Mouse (Mus musculus): ENCODE measurements around the gene Immt.
A peak's percentile ranks its signal among the peaks of the same experiment; 100 is the strongest.
"Not testable (repeated sequence)": the region's sequence is repeated elsewhere in the genome, so short reads cannot be mapped to it uniquely, and the experiment has no call there.

Gene Immt

GRCm38 (mm10) chr6:71840597-71841290 is 9.6 kb downstream of the Immt start:
- DNase-seq (ENCODE audit: extremely low read depth, low read depth), result no peak

GRCm38 (mm10) chr6:71846906-71847305 is 15.8 kb downstream of the Immt start:
- DNase-seq (ENCODE audit: extremely low read depth, low read depth), result not testable (repeated sequence)

DNA sequence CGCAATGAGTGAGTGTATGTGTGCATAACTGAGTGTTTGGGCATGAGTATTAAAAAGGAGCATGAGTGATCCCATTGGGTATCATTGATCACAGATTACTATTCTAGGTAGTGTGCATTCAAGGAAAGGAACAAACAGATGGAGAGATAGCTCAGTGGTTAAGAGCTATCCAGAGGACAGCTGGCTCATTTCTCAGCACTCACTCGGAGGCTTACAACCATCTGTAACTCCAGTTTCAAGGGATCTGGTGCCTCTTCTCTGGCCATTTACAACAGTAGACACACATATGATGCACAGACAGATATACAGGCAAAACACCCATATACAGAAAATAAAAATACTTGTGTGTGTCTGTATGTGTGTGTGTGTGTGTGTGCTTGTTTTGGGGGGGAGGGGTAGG is 36.6 kb downstream of the Immt start:
- no peak for DNase-seq (ENCODE audit: extremely low read depth, low read depth)

GRCm38 (mm10) chr6:71868809-71869208 is 37.7 kb downstream of the Immt start:
- no peak for DNase-seq (ENCODE audit: extremely low read depth, low read depth)

DNA sequence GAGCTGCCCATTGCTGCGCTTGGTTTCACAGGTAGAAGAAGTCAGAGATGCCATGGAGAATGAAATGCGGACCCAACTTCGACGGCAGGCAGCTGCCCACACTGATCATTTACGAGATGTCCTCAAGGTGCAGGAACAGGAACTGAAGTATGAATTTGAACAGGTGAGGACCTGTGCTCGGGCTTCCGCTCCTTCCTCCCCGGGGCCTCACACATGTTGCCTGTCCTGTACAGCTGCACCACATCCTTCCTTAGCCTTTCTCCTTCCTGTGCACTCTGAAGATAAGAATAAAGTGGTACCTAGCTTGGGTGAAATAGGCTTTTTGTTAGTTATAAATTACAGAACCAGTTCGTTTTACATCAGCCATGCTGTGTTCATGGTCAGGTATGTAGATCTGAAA is 40.3 kb downstream of the Immt start:
- DNase-seq (ENCODE audit: extremely low read depth, low read depth), result no peak

GRCm38 (mm10) chr6:71877965-71878760 is 47.0 kb downstream of the Immt start:
- DNase-seq (ENCODE audit: extremely low read depth, low read depth), result peak; percentile 39

DNA sequence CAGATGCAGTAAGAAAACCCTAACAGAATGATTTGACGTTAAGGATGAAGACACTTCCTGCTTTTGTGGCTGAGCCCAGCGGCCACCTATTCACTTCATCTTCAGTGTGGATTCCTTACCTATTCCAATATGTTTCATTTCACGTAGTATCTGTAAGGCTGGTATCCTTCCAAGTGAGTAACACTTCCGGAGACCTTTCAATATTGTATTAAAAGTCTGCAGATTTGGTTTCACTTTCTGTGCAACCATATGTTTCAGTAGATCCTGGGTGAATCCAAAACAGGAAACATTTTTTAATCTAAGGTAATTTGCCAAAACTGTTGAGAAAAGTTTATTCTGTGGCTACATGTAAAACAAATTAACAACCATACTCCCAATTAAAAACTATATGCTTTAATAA is 62.1 kb downstream of the Immt start:
- no peak for DNase-seq (ENCODE audit: extremely low read depth, low read depth)

DNA sequence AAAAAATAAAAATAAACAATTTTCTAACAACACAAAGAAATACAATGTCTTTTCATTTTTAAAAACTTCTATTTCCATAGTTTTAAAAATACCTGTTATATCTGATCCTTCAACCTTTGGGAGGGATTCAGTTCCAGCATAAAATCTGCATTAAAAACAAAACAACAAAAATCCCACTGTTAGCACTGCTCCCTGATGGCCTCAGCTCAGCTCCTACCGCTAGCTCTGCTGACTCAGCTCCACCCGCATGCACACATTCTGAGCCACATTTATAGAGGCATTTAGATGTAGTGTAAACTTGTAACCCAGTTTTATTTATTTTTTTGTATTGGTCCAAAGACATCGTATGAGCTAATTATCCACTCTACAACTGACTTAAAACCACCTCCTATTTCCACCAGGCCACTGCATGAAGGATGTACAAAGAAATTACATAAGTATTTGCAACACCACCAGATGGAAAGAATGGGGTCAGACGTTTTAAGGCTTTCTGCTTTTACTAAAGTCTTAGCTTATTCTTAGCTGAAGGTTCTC is 76.6 kb downstream of the Immt start:
- DNase-seq (ENCODE audit: extremely low read depth, low read depth), result peak; percentile 20

DNA sequence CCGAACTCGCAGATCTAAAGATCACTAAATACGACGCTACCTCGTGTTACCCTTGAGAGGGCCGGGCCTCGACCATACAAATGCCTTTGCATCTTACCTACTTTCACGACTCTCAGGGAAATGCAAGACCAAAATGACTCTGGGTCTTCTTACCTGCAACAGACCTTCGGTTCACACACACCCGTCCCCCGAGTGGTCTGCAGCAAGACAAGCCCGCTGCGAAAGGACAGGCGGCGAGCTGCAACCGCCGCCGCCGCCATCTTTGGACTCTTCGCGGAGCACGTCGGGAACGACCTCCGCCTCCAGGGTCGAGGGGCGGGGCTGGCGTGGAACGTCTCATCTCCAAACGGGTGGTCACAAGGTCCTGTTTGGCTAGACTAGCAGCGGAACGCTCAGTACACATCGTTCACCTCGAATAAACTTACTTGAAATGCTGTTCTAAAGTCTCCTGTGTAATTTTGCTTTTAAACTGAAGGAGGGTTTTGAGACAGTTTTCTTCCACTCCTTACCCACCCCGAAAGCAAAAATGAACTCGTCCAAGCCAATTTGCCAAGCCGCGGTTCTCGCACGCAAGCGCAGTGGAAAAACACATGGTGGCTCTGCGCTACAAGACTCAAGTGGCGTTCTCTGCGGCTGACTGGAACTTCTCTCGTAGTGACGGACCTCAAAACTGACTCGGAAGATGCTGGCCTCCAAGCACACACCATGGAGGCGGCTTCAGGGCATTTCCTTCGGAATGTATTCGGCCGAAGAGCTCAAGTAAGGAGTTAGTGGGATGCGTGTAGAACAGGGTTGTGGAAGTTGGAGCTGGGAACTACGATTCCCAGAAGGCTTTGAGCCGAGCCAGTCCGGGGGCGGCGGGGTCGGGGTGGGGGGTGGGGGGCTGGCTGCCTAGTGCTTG is 77.6 kb downstream of the Immt start, which contains the start of the genes Ptcd3 and Polr1a:
TSS of gene Ptcd3 (minus strand) at position 270 of the 901 bp plus-strand sequence.
TSS of gene Polr1a (plus strand) at position 573 of the 901 bp plus-strand sequence.
- peak; percentile 87 for DNase-seq (ENCODE audit: extremely low read depth, low read depth)

DNA sequence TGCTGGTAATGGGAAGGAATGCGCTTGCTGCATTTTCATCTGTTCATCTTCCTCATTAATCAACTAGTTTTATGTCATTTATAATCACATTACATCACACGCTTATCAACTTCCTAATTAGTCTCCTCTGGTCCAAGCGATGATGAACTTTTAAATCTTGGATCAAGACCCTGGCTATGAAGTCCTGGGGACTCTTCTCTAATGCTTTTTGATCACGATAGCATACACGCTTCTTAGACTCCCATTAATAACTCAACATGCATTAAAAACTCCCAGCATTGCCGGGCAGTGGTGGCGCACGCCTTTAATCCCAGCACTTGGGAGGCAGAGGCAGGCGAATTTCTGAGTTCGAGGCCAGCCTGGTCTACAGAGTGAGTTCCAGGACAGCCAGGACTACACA is 78.3 kb downstream of the Immt start:
- no peak for DNase-seq (ENCODE audit: extremely low read depth, low read depth)

DNA sequence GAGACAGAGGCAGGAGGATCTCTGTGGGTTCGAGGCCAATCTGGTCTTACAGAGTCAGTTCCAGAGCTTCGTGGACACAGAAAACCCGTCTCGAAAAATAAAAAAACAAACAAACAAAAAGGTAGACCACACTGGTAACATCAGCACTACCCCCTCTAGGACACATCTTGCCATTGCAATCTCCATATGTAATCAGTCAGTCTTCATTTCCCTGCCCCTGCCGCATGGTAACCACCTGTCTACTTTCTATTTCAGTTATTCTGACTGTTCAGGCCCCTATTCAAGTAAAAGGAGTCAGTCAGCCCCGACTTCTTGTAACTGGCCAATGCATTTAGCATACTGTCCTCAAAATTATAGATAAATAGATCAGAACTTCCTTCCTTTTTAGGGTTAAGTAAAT is 78.7 kb downstream of the Immt start:
- peak; percentile 40 for DNase-seq (ENCODE audit: extremely low read depth, low read depth)

GRCm38 (mm10) chr6:71911686-71912450 is 80.7 kb downstream of the Immt start:
- DNase-seq (ENCODE audit: extremely low read depth, low read depth), result no peak

DNA sequence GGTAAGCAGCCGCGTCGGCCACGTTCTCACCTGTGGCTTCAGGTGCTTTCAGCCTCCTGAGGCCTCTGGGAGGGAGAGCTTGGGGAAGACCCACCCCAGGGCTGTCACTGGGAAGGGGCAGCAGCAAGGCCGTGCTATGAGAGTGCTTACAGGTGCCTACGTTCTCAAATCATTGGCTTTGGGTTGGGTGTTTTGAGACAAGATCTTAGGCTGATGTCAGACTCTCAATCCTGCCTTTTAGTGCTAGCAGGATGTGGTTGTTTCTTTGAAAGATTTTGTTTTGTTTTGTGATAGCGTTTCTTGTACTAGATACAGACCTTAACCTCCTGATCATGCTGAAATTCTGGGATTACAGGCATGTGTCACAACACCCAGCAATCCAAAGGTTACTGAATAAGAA is 89.6 kb downstream of the Immt start:
- no peak for DNase-seq (ENCODE audit: extremely low read depth, low read depth)

DNA sequence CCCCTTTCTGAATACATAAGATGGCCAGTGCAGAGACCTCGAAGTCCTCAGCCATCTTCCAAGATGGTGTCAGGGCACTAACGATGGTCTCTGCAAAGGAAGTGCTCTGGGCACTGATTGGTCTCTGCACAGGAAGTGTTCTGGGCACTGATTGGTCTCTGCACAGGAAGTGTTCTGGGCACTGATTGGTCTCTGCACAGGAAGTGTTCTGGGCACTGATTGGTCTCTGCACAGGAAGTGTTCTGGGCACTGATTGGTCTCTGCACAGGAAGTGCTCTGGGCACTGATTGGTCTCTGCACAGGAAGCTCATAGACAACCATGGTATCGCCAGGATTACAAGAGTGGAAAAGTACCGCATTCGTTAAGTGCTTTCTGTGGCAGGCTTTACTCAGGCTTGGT is 94.1 kb downstream of the Immt start:
- not testable (repeated sequence) for DNase-seq (ENCODE audit: extremely low read depth, low read depth)

Measured in MEL-GATA-1-ER (cell line).